Mouse (Mus musculus): ENCODE results near the gene Mlycd. TPM values are rescaled to one million over a fixed set of nuclear protein-coding genes. Genes with fewer than 3 reads are reported as not detected.

Mlycd gene
- polyA plus RNA-seq, 1 experiment, result 17.8 TPM

- TF ChIP-seq POLR2A (IDR thresholded peaks at IDR 0.05; ENCODE audit: low read depth, low read length) (no peak), CTCF (IDR thresholded peaks at IDR 0.05; ENCODE audit: extremely low read depth, insufficient read depth, insufficient read length, insufficient replicate concordance) (peak; percentile 98)
- no peak overlapping the region; the same call in 1 of the 2 replicates for H3K27ac ChIP-seq (ENCODE audit: insufficient read depth, low read length)
Measured at GRCm38 (mm10) chr8:119412735-119413498, 18.2 kb downstream of the Mlycd start.

GRCm38 (mm10) chr8:119413605-119414004, 18.9 kb downstream of the Mlycd start:
- Histone ChIP-seq H3K27ac (ENCODE audit: insufficient read depth, low read length) (no peak overlapping the region), H3K4me3 (ENCODE audit: extremely low read depth, insufficient read depth, insufficient read length) (no peak overlapping the region), H3K36me3 (ENCODE audit: control insufficient read depth, insufficient read depth, low read length) (peaks cover 15% of the 10 kb centered on the region), H3K4me1 (ENCODE audit: control insufficient read depth, insufficient read depth, insufficient read length) (peaks cover 15% of the 10 kb centered on the region; the same call in 1 of the 2 replicates), H3K27me3 (ENCODE audit: control insufficient read depth, insufficient read depth, low read length) (no peaks in the 10 kb centered on the region)
- DNase-seq (ENCODE audit: low read depth in 1 of 2, low spot score in 2 of 2), result no peak
- TF ChIP-seq POLR2A (IDR thresholded peaks at IDR 0.05; ENCODE audit: low read depth, low read length), result no peak
- no peak for TF ChIP-seq CTCF (IDR thresholded peaks at IDR 0.05; ENCODE audit: extremely low read depth, insufficient read depth, insufficient read length, insufficient replicate concordance)
- whole genome bisulfite sequencing, result 92% methylated on average over 10 of the region's 10 CpGs

More at GRCm38 (mm10) chr8:119412735-119413498, 18.2 kb downstream of the Mlycd start:
- Histone ChIP-seq H3K27me3 (ENCODE audit: control insufficient read depth, insufficient read depth, low read length) (no peaks in the 10 kb centered on the region), H3K36me3 (ENCODE audit: control insufficient read depth, insufficient read depth, low read length) (peaks cover 20% of the 10 kb centered on the region), H3K4me3 (ENCODE audit: extremely low read depth, insufficient read depth, insufficient read length) (no peak overlapping the region), H3K4me1 (ENCODE audit: control insufficient read depth, insufficient read depth, insufficient read length) (peaks cover 15% of the 10 kb centered on the region; the same call in 1 of the 2 replicates)
- peak; percentile 47 to 73 for DNase-seq (ENCODE audit: low read depth in 1 of 2, low spot score in 2 of 2)
- WGBS, result 21% methylated on average over 18 of the region's 18 CpGs

DNA sequence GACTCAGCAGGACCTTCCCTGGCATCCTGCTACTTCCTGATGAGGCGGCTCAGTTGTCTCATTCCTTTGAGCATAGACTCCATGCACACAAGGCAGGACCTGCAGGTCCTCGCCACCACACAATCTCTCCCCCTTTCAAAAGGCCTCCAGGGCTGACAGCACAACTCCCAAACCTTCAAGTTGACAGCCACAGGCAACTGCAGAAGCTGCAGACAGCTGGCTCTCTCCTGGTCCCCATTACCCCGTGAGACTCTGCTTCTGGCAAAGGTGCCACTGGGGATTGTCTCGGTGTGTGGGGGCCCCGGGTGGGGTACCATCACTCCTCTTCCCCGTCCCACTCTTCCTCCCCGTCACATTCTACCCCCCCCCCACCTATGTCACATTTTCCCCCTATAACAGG, 25.6 kb downstream of the Mlycd start:
- no peaks in the 10 kb centered on the region for H3K27me3 ChIP-seq (ENCODE audit: control insufficient read depth, insufficient read depth, low read length)
- 73% methylated on average over 7 of the region's 7 CpGs for WGBS

GRCm38 (mm10) chr8:119421603-119422122, 27.0 kb downstream of the Mlycd start:
- DNase-seq (ENCODE audit: low read depth in 1 of 2, low spot score in 2 of 2), result no peak
- Histone ChIP-seq H3K4me1 (ENCODE audit: control insufficient read depth, insufficient read depth, insufficient read length) (peaks cover 62% of the 10 kb centered on the region), H3K27ac (ENCODE audit: insufficient read depth, low read length) (peak overlapping the region; percentile 55; the same call in 1 of the 2 replicates), H3K36me3 (ENCODE audit: control insufficient read depth, insufficient read depth, low read length) (no peaks in the 10 kb centered on the region), H3K4me3 (ENCODE audit: extremely low read depth, insufficient read depth, insufficient read length) (no peak overlapping the region), H3K27me3 (ENCODE audit: control insufficient read depth, insufficient read depth, low read length) (no peaks in the 10 kb centered on the region)
- 32% methylated on average over 9 of the region's 9 CpGs for WGBS
- TF ChIP-seq CTCF (IDR thresholded peaks at IDR 0.05; ENCODE audit: extremely low read depth, insufficient read depth, insufficient read length, insufficient replicate concordance) (no peak), POLR2A (IDR thresholded peaks at IDR 0.05; ENCODE audit: low read depth, low read length) (no peak)

More for the DNA sequence above, 25.6 kb downstream of the Mlycd start:
- no peak for TF ChIP-seq CTCF (IDR thresholded peaks at IDR 0.05; ENCODE audit: extremely low read depth, insufficient read depth, insufficient read length, insufficient replicate concordance)
- TF ChIP-seq POLR2A (IDR thresholded peaks at IDR 0.05; ENCODE audit: low read depth, low read length), result no peak
- Histone ChIP-seq H3K27ac (ENCODE audit: insufficient read depth, low read length) (no peak overlapping the region), H3K4me1 (ENCODE audit: control insufficient read depth, insufficient read depth, insufficient read length) (peaks cover 50% of the 10 kb centered on the region), H3K4me3 (ENCODE audit: extremely low read depth, insufficient read depth, insufficient read length) (no peak overlapping the region), H3K36me3 (ENCODE audit: control insufficient read depth, insufficient read depth, low read length) (no peaks in the 10 kb centered on the region)
- no peak for DNase-seq (ENCODE audit: low read depth in 1 of 2, low spot score in 2 of 2)

- DNase-seq (ENCODE audit: low read depth in 1 of 2, low spot score in 2 of 2), result no peak
- no peaks in the 10 kb centered on the region for H3K27me3 ChIP-seq (ENCODE audit: control insufficient read depth, insufficient read depth, low read length)
- TF ChIP-seq CTCF (IDR thresholded peaks at IDR 0.05; ENCODE audit: extremely low read depth, insufficient read depth, insufficient read length, insufficient replicate concordance) (no peak), POLR2A (IDR thresholded peaks at IDR 0.05; ENCODE audit: low read depth, low read length) (no peak)
- H3K4me1 ChIP-seq (ENCODE audit: control insufficient read depth, insufficient read depth, insufficient read length), result peaks cover 57% of the 10 kb centered on the region
- WGBS, result 31% methylated on average over 9 of the region's 9 CpGs
- peak overlapping the region; percentile 55 for H3K27ac ChIP-seq (ENCODE audit: insufficient read depth, low read length)
- H3K4me3 ChIP-seq (ENCODE audit: extremely low read depth, insufficient read depth, insufficient read length), result no peak overlapping the region
- H3K36me3 ChIP-seq (ENCODE audit: control insufficient read depth, insufficient read depth, low read length), result no peaks in the 10 kb centered on the region
Measured at GRCm38 (mm10) chr8:119422123-119422711, 27.5 kb downstream of the Mlycd start.

GRCm38 (mm10) chr8:119423631-119424141, 29.0 kb downstream of the Mlycd start:
- DNase-seq (ENCODE audit: low read depth in 1 of 2, low spot score in 2 of 2), result peak; percentile 86 to 97
- Histone ChIP-seq H3K4me3 (ENCODE audit: extremely low read depth, insufficient read depth, insufficient read length) (no peak overlapping the region; the same call in 1 of the 2 replicates), H3K27ac (ENCODE audit: insufficient read depth, low read length) (peak overlapping the region; percentile 84), H3K4me1 (ENCODE audit: control insufficient read depth, insufficient read depth, insufficient read length) (peaks cover 67% of the 10 kb centered on the region), H3K36me3 (ENCODE audit: control insufficient read depth, insufficient read depth, low read length) (no peaks in the 10 kb centered on the region), H3K27me3 (ENCODE audit: control insufficient read depth, insufficient read depth, low read length) (no peaks in the 10 kb centered on the region)
- WGBS, result 8% methylated on average over 9 of the region's 9 CpGs
- TF ChIP-seq CTCF (IDR thresholded peaks at IDR 0.05; ENCODE audit: extremely low read depth, insufficient read depth, insufficient read length, insufficient replicate concordance) (no peak), POLR2A (IDR thresholded peaks at IDR 0.05; ENCODE audit: low read depth, low read length) (no peak; the same call in 1 of the 2 replicates)

Data from spleen, adult 2 months (tissue).